Mouse (Mus musculus): ENCODE measurements at regions not wholly inside any gene's neighbourhood (a gene's known extent, or its start where the extent isn't known, plus 50 kb on each side); places are given as distances from the start of the nearest gene placed in this dataset.

- ATAC-seq (replicated peaks; ENCODE audit: insufficient number of reproducible peaks, low FRiP score, low TSS enrichment, low read depth) (no peak), DNase-seq (ENCODE audit: low spot score) (no peak)
- no peak overlapping the region for H3K9ac ChIP-seq (replicated peaks; ENCODE audit: low read length)
- H3K4me3 ChIP-seq (ENCODE audit: low read depth, low read length) = no peak overlapping the region
- no peaks in the 10 kb centered on the region for H3K9me3 ChIP-seq (replicated peaks; ENCODE audit: control insufficient read depth, low read length)
- no peaks in the 10 kb centered on the region for H3K27me3 ChIP-seq (ENCODE audit: control insufficient read depth, insufficient read depth, low read length)
- H3K4me2 ChIP-seq (ENCODE audit: low read depth, low read length) = no peak overlapping the region
- H3K4me1 ChIP-seq (ENCODE audit: control insufficient read depth, insufficient read depth, low read length) = 0 out of 2 replicates have a peak, but pooled peaks cover 3% of the 10 kb centered on the region
- no peaks in the 10 kb centered on the region for H3K36me3 ChIP-seq (replicated peaks; ENCODE audit: control insufficient read depth, insufficient read depth, low read depth, low read length)
- WGBS = 61% methylated on average over 5 of the region's 5 CpGs
- H3K27ac ChIP-seq (replicated peaks; ENCODE audit: low read depth, low read length) = no peak overlapping the region
Observed at GRCm38 (mm10) chr1:42262606-42263005, 433.0 kb upstream of the Pou3f3 start.

GRCm38 (mm10) chr1:42277130-42277529 lies 418.4 kb upstream of the Pou3f3 start:
- Histone ChIP-seq H3K27ac (replicated peaks; ENCODE audit: low read depth, low read length) (no peak overlapping the region), H3K4me3 (ENCODE audit: low read depth, low read length) (no peak overlapping the region), H3K9me3 (replicated peaks; ENCODE audit: control insufficient read depth, low read length) (no peaks in the 10 kb centered on the region), H3K9ac (replicated peaks; ENCODE audit: low read length) (no peak overlapping the region), H3K4me1 (ENCODE audit: control insufficient read depth, insufficient read depth, low read length) (no peaks in the 10 kb centered on the region), H3K27me3 (ENCODE audit: control insufficient read depth, insufficient read depth, low read length) (no peaks in the 10 kb centered on the region), H3K4me2 (ENCODE audit: low read depth, low read length) (no peak overlapping the region), H3K36me3 (replicated peaks; ENCODE audit: control insufficient read depth, insufficient read depth, low read depth, low read length) (no peaks in the 10 kb centered on the region)
- no peak for ATAC-seq (replicated peaks; ENCODE audit: insufficient number of reproducible peaks, low FRiP score, low TSS enrichment, low read depth)
- no peak for DNase-seq (ENCODE audit: low spot score)
- WGBS = 55% methylated on average over 8 of the region's 8 CpGs

GRCm38 (mm10) chr1:42295841-42296240 lies 399.7 kb upstream of the Pou3f3 start:
- WGBS = 79% methylated on average over 10 of the region's 10 CpGs
- Histone ChIP-seq H3K9me3 (replicated peaks; ENCODE audit: control insufficient read depth, low read length) (no peaks in the 10 kb centered on the region), H3K9ac (replicated peaks; ENCODE audit: low read length) (no peak overlapping the region), H3K4me1 (ENCODE audit: control insufficient read depth, insufficient read depth, low read length) (no peaks in the 10 kb centered on the region), H3K4me2 (ENCODE audit: low read depth, low read length) (no peak overlapping the region), H3K36me3 (replicated peaks; ENCODE audit: control insufficient read depth, insufficient read depth, low read depth, low read length) (no peaks in the 10 kb centered on the region), H3K27me3 (ENCODE audit: control insufficient read depth, insufficient read depth, low read length) (no peaks in the 10 kb centered on the region), H3K27ac (replicated peaks; ENCODE audit: low read depth, low read length) (no peak overlapping the region), H3K4me3 (ENCODE audit: low read depth, low read length) (no peak overlapping the region)
- DNase-seq (ENCODE audit: low spot score) = no peak
- ATAC-seq (replicated peaks; ENCODE audit: insufficient number of reproducible peaks, low FRiP score, low TSS enrichment, low read depth) = no peak

GRCm38 (mm10) chr1:42309251-42309650 lies 386.3 kb upstream of the Pou3f3 start:
- Histone ChIP-seq H3K36me3 (replicated peaks; ENCODE audit: control insufficient read depth, insufficient read depth, low read depth, low read length) (no peaks in the 10 kb centered on the region), H3K9ac (replicated peaks; ENCODE audit: low read length) (no peak overlapping the region), H3K4me2 (ENCODE audit: low read depth, low read length) (no peak overlapping the region), H3K4me1 (ENCODE audit: control insufficient read depth, insufficient read depth, low read length) (no peaks in the 10 kb centered on the region), H3K9me3 (replicated peaks; ENCODE audit: control insufficient read depth, low read length) (no peaks in the 10 kb centered on the region), H3K27ac (replicated peaks; ENCODE audit: low read depth, low read length) (no peak overlapping the region), H3K4me3 (ENCODE audit: low read depth, low read length) (no peak overlapping the region), H3K27me3 (ENCODE audit: control insufficient read depth, insufficient read depth, low read length) (no peaks in the 10 kb centered on the region)
- DNase-seq (ENCODE audit: low spot score) (no peak), ATAC-seq (replicated peaks; ENCODE audit: insufficient number of reproducible peaks, low FRiP score, low TSS enrichment, low read depth) (no peak)
- 100% methylated on average over 1 of the region's 1 CpGs for WGBS

- no peak for DNase-seq (ENCODE audit: low spot score)
- 89% methylated on average over 4 of the region's 4 CpGs for WGBS
- H3K4me2 ChIP-seq (ENCODE audit: low read depth, low read length) = no peak overlapping the region
- H3K4me1 ChIP-seq (ENCODE audit: control insufficient read depth, insufficient read depth, low read length) = no peaks in the 10 kb centered on the region
- H3K36me3 ChIP-seq (replicated peaks; ENCODE audit: control insufficient read depth, insufficient read depth, low read depth, low read length) = no peaks in the 10 kb centered on the region
- H3K27ac ChIP-seq (replicated peaks; ENCODE audit: low read depth, low read length) = no peak overlapping the region
- no peak overlapping the region for H3K4me3 ChIP-seq (ENCODE audit: low read depth, low read length)
- no peaks in the 10 kb centered on the region for H3K27me3 ChIP-seq (ENCODE audit: control insufficient read depth, insufficient read depth, low read length)
- no peak for ATAC-seq (replicated peaks; ENCODE audit: insufficient number of reproducible peaks, low FRiP score, low TSS enrichment, low read depth)
- H3K9me3 ChIP-seq (replicated peaks; ENCODE audit: control insufficient read depth, low read length) = no peaks in the 10 kb centered on the region
- no peak overlapping the region for H3K9ac ChIP-seq (replicated peaks; ENCODE audit: low read length)
Observed at GRCm38 (mm10) chr1:42313494-42313893, 382.1 kb upstream of the Pou3f3 start.

- no peak overlapping the region for H3K4me3 ChIP-seq (ENCODE audit: low read depth, low read length)
- no peak overlapping the region for H3K9ac ChIP-seq (replicated peaks; ENCODE audit: low read length)
- no peak overlapping the region for H3K4me2 ChIP-seq (ENCODE audit: low read depth, low read length)
- H3K4me1 ChIP-seq (ENCODE audit: control insufficient read depth, insufficient read depth, low read length) = no peaks in the 10 kb centered on the region
- H3K27ac ChIP-seq (replicated peaks; ENCODE audit: low read depth, low read length) = no peak overlapping the region
- H3K27me3 ChIP-seq (ENCODE audit: control insufficient read depth, insufficient read depth, low read length) = no peaks in the 10 kb centered on the region
- H3K9me3 ChIP-seq (replicated peaks; ENCODE audit: control insufficient read depth, low read length) = no peaks in the 10 kb centered on the region
- DNase-seq (ENCODE audit: low spot score) = no peak
- WGBS = 77% methylated on average over 4 of the region's 4 CpGs
- no peaks in the 10 kb centered on the region for H3K36me3 ChIP-seq (replicated peaks; ENCODE audit: control insufficient read depth, insufficient read depth, low read depth, low read length)
- ATAC-seq (replicated peaks; ENCODE audit: insufficient number of reproducible peaks, low FRiP score, low TSS enrichment, low read depth) = no peak
Observed at GRCm38 (mm10) chr1:42351884-42352283, 343.7 kb upstream of the Pou3f3 start.

GRCm38 (mm10) chr1:42352389-42352788 lies 343.2 kb upstream of the Pou3f3 start:
- Histone ChIP-seq H3K4me3 (ENCODE audit: low read depth, low read length) (no peak overlapping the region), H3K36me3 (replicated peaks; ENCODE audit: control insufficient read depth, insufficient read depth, low read depth, low read length) (no peaks in the 10 kb centered on the region), H3K27ac (replicated peaks; ENCODE audit: low read depth, low read length) (no peak overlapping the region), H3K27me3 (ENCODE audit: control insufficient read depth, insufficient read depth, low read length) (no peaks in the 10 kb centered on the region), H3K4me2 (ENCODE audit: low read depth, low read length) (no peak overlapping the region), H3K9me3 (replicated peaks; ENCODE audit: control insufficient read depth, low read length) (no peaks in the 10 kb centered on the region), H3K4me1 (ENCODE audit: control insufficient read depth, insufficient read depth, low read length) (no peaks in the 10 kb centered on the region), H3K9ac (replicated peaks; ENCODE audit: low read length) (no peak overlapping the region)
- ATAC-seq (replicated peaks; ENCODE audit: insufficient number of reproducible peaks, low FRiP score, low TSS enrichment, low read depth) = no peak
- DNase-seq (ENCODE audit: low spot score) = no peak
- 74% methylated on average over 13 of the region's 13 CpGs for WGBS

- no peaks in the 10 kb centered on the region for H3K4me1 ChIP-seq (ENCODE audit: control insufficient read depth, insufficient read depth, low read length)
- no peaks in the 10 kb centered on the region for H3K36me3 ChIP-seq (replicated peaks; ENCODE audit: control insufficient read depth, insufficient read depth, low read depth, low read length)
- ATAC-seq (replicated peaks; ENCODE audit: insufficient number of reproducible peaks, low FRiP score, low TSS enrichment, low read depth) = no peak
- H3K4me3 ChIP-seq (ENCODE audit: low read depth, low read length) = no peak overlapping the region
- no peaks in the 10 kb centered on the region for H3K27me3 ChIP-seq (ENCODE audit: control insufficient read depth, insufficient read depth, low read length)
- no peak overlapping the region for H3K4me2 ChIP-seq (ENCODE audit: low read depth, low read length)
- no peak overlapping the region for H3K9ac ChIP-seq (replicated peaks; ENCODE audit: low read length)
- no peak for DNase-seq (ENCODE audit: low spot score)
- H3K27ac ChIP-seq (replicated peaks; ENCODE audit: low read depth, low read length) = no peak overlapping the region
- H3K9me3 ChIP-seq (replicated peaks; ENCODE audit: control insufficient read depth, low read length) = no peaks in the 10 kb centered on the region
- 87% methylated on average over 8 of the region's 8 CpGs for WGBS
Observed at GRCm38 (mm10) chr1:42353096-42353495, 342.5 kb upstream of the Pou3f3 start.
